Mouse (Mus musculus) C2C12 (cell line): ENCODE results near the gene Cebpa. TPM values are rescaled to one million over a fixed set of nuclear protein-coding genes. Genes with fewer than 3 reads are reported as not detected.

Experiments
- H3K27me3 ChIP-seq: one replicate; pipeline ENCODE4 v1.6.1; 2011; ENCODE audit not compliant: control insufficient read depth, insufficient read depth, insufficient read length
- H3K36me3 ChIP-seq: one replicate; pipeline ENCODE4 v1.6.1; 2011; ENCODE audit not compliant: control insufficient read depth, insufficient read depth
- H3K4me3 ChIP-seq: one replicate; pipeline ENCODE4 v1.5.1; 2011; ENCODE audit warnings: mild to moderate bottlenecking, control low read depth; ENCODE audit not compliant: poor library complexity, insufficient read depth, severe bottlenecking
- H3K79me2 ChIP-seq: one replicate; pipeline ENCODE4 v1.6.1; 2011; ENCODE audit not compliant: control insufficient read depth, insufficient read depth
- H3K79me3 ChIP-seq: one replicate; pipeline ENCODE4 v1.6.1; 2011; ENCODE audit warnings: low read depth, control low read depth
- H3ac ChIP-seq: one replicate; pipeline ENCODE3; 2011; ENCODE audit warnings: low read depth; ENCODE audit not compliant: control insufficient read depth, insufficient read length
- CEBPB ChIP-seq: IDR thresholded peaks from one replicate; pipeline ENCODE4 v1.6.1; 2011; ENCODE audit warnings: low read depth, mild to moderate bottlenecking, control low read depth, moderate library complexity
- CTCF ChIP-seq: IDR thresholded peaks from one replicate; pipeline ENCODE4 v1.5.1; 2011; ENCODE audit not compliant: control insufficient read depth, insufficient read depth, insufficient read length
- FOSL1 ChIP-seq: IDR thresholded peaks from one replicate; pipeline ENCODE4 v1.8.0; 2011; ENCODE audit warnings: mild to moderate bottlenecking, low read length; ENCODE audit not compliant: poor library complexity, insufficient read depth, severe bottlenecking
- MAX ChIP-seq: IDR thresholded peaks from one replicate; pipeline ENCODE4 v1.6.1; 2011; ENCODE audit warnings: mild to moderate bottlenecking, control low read depth
- MYOD1 ChIP-seq: IDR thresholded peaks from one replicate; pipeline ENCODE4 v1.6.1; 2011; ENCODE audit warnings: low read depth; ENCODE audit not compliant: control insufficient read depth, insufficient read length
- MYOG ChIP-seq: IDR thresholded peaks from one replicate; pipeline ENCODE4 v1.6.1; 2011; ENCODE audit not compliant: control insufficient read depth, insufficient read length; ENCODE audit errors: extremely low read depth
- USF1 ChIP-seq: IDR thresholded peaks from one replicate; pipeline ENCODE4 v1.6.1; 2011; ENCODE audit warnings: low read depth, mild to moderate bottlenecking, control low read depth, moderate library complexity
- polyA plus RNA-seq: library from polyadenylated mRNA; unstranded; fragments of >200 nt; fragmentation: generic; extraction: Trizol; gene quantifications from one replicate; pipeline ENCODE4 v1.2.1, GENCODE M21; 2012; ENCODE audit warnings: missing spikeins

Gene Cebpa
- polyA plus RNA-seq, 1 experiment: 22.9 TPM

GRCm38 (mm10) chr7:35107630-35108029 lies 11.5 kb upstream of the Cebpa start:
- Histone ChIP-seq H3K36me3 (no peaks in the 10 kb centered on the region), H3K79me2 (no peaks in the 10 kb centered on the region), H3ac (no peak overlapping the region), H3K4me3 (no peak overlapping the region), H3K79me3 (no peaks in the 10 kb centered on the region), H3K27me3 (no peaks in the 10 kb centered on the region)
- TF ChIP-seq CEBPB (no peak), USF1 (no peak), MYOG (no peak), CTCF (no peak), MYOD1 (no peak), FOSL1 (no peak), MAX (no peak)

- Histone ChIP-seq H3K4me3 (no peak overlapping the region), H3ac (no peak overlapping the region), H3K79me3 (no peaks in the 10 kb centered on the region), H3K27me3 (no peaks in the 10 kb centered on the region), H3K36me3 (no peaks in the 10 kb centered on the region), H3K79me2 (no peaks in the 10 kb centered on the region)
- TF ChIP-seq USF1 (no peak), MAX (no peak), MYOG (no peak), FOSL1 (no peak), CEBPB (no peak), MYOD1 (no peak), CTCF (no peak)
These were observed 11.0 kb upstream of the Cebpa start for GRCm38 (mm10) chr7:35108046-35108445.

- Histone ChIP-seq H3K79me3 (no peaks in the 10 kb centered on the region), H3ac (no peak overlapping the region), H3K4me3 (no peak overlapping the region), H3K79me2 (no peaks in the 10 kb centered on the region), H3K36me3 (no peaks in the 10 kb centered on the region), H3K27me3 (no peaks in the 10 kb centered on the region)
- TF ChIP-seq MYOD1: no peak
- no peak for TF ChIP-seq FOSL1
- no peak for TF ChIP-seq MAX
- no peak for TF ChIP-seq CTCF
- no peak for TF ChIP-seq USF1
- TF ChIP-seq CEBPB: no peak
- no peak for TF ChIP-seq MYOG
These were observed 10.4 kb upstream of the Cebpa start for GRCm38 (mm10) chr7:35108663-35109062.

GRCm38 (mm10) chr7:35113136-35113535 lies 6.0 kb upstream of the Cebpa start:
- no peaks in the 10 kb centered on the region for H3K36me3 ChIP-seq
- H3K4me3 ChIP-seq: no peak overlapping the region
- no peaks in the 10 kb centered on the region for H3K79me2 ChIP-seq
- no peak overlapping the region for H3ac ChIP-seq
- no peaks in the 10 kb centered on the region for H3K27me3 ChIP-seq
- TF ChIP-seq MAX: no peak
- H3K79me3 ChIP-seq: no peaks in the 10 kb centered on the region

- Histone ChIP-seq H3K27me3 (no peaks in the 10 kb centered on the region), H3K79me3 (no peaks in the 10 kb centered on the region), H3K4me3 (no peak overlapping the region), H3K79me2 (no peaks in the 10 kb centered on the region), H3K36me3 (no peaks in the 10 kb centered on the region), H3ac (no peak overlapping the region)
- TF ChIP-seq MYOG (no peak), CTCF (no peak), CEBPB (no peak), USF1 (no peak), MAX (no peak), MYOD1 (no peak), FOSL1 (no peak)
These were observed 5.4 kb upstream of the Cebpa start for GRCm38 (mm10) chr7:35113721-35114120.

GRCm38 (mm10) chr7:35116524-35116923 lies 2.6 kb upstream of the Cebpa start:
- H3K27me3 ChIP-seq: peaks cover 3% of the 10 kb centered on the region
- H3K4me3 ChIP-seq: no peak overlapping the region

More at GRCm38 (mm10) chr7:35116524-35116923, 2.6 kb upstream of the Cebpa start:
- no peak for TF ChIP-seq MYOG
- TF ChIP-seq USF1: no peak
- TF ChIP-seq FOSL1: no peak
- no peak for TF ChIP-seq MYOD1
- no peak for TF ChIP-seq CTCF
- TF ChIP-seq CEBPB: no peak
- no peak for TF ChIP-seq MAX
- H3K79me2 ChIP-seq: no peaks in the 10 kb centered on the region
- H3ac ChIP-seq: no peak overlapping the region
- H3K36me3 ChIP-seq: no peaks in the 10 kb centered on the region
- no peaks in the 10 kb centered on the region for H3K79me3 ChIP-seq
